Mouse (Mus musculus): ENCODE data around the gene Cacna2d3.

DNA sequence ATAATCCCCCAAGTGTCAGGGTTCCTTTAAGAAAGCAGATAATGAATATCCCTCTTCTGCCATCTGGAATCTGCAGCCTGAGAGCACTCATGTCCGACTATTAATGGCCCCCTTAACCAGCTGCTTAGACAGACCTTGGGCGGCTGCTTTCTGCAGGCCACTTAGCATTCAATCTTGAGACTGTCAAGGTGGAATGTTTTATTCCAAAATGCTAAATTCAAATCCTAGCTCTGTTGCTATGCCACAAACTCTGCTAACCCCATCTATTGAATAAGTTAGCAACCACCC, 315.8 kb downstream of the Cacna2d3 start:
- TF ChIP-seq CTCF (IDR thresholded peaks at IDR 0.05; ENCODE audit: low read depth) (no peak), EP300 (IDR thresholded peaks at IDR 0.05; ENCODE audit: low read depth) (no peak)

Measured in heart, postnatal 0 days (tissue).